Mouse (Mus musculus) adipocyte (in vitro differentiated cells): ENCODE results near the gene Otud1.
A peak's percentile ranks its signal among the peaks of the same experiment; 100 is the strongest.

Source experiments
- DNase-seq: peaks from one replicate; pipeline ENCODE4 v3.0.0-alpha.2; 2016; ENCODE audit warnings: low spot score

Otud1 gene

GRCm38 (mm10) chr2:19670851-19671688 lies 13.5 kb downstream of the Otud1 start:
- DNase-seq: no peak

- peak; percentile 4 for DNase-seq
Observed at GRCm38 (mm10) chr2:19682997-19683396, 25.4 kb downstream of the Otud1 start.

GRCm38 (mm10) chr2:19685489-19686147 lies 28.1 kb downstream of the Otud1 start:
- DNase-seq: no peak

- DNase-seq: no peak
Observed at GRCm38 (mm10) chr2:19690094-19690493, 32.5 kb downstream of the Otud1 start.

- DNase-seq: no peak
Observed at GRCm38 (mm10) chr2:19699573-19700295, 42.2 kb downstream of the Otud1 start.

- no peak for DNase-seq
Observed at GRCm38 (mm10) chr2:19701386-19701785, 43.8 kb downstream of the Otud1 start.

- peak; percentile 56 for DNase-seq
Observed at GRCm38 (mm10) chr2:19703020-19703613, 45.6 kb downstream of the Otud1 start.

GRCm38 (mm10) chr2:19703670-19704069 lies 46.1 kb downstream of the Otud1 start:
- DNase-seq: peak; percentile 9

GRCm38 (mm10) chr2:19704272-19704671 lies 46.7 kb downstream of the Otud1 start:
- DNase-seq: peak; percentile 54

- DNase-seq: no peak
Observed at GRCm38 (mm10) chr2:19706886-19707285, 49.3 kb downstream of the Otud1 start.
